Mouse (Mus musculus): Measurements from ENCODE around the gene Gpr1. TPM values are rescaled to one million over a fixed set of nuclear protein-coding genes. Genes with fewer than 3 reads are reported as not detected.
"Not testable (repeated sequence)": the region's sequence is repeated elsewhere in the genome, so short reads cannot be mapped to it uniquely, and the experiment has no call there.

Gene Gpr1
- polyA plus RNA-seq, 1 experiment from 2014 or later: 0.35 TPM

DNA sequence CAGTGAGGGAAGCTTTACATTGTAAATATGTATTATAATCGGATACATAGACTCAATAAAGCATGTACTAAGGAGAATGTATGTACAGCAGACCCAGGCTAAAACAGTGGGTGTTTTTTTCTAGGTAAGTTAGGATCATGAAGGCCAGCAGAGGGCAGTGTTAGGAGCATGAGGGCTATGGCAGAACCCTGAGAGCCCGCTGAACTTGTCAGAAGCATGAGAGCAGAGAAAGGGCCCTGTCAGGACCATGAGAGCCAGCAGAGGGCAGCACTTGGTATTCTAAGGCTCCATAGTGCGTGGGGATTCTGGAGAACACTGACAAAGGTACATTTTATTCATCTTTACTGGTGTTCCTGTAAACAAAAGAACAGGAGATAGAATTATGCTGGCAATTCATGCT is 33.3 kb downstream of the Gpr1 start:
- Histone ChIP-seq H3K9ac (ENCODE audit: low read length) (no peak overlapping the region), H3K36me3 (ENCODE audit: control insufficient read depth, insufficient read depth, low read length) (peaks cover 3% of the 10 kb centered on the region; the same call in 1 of the 2 replicates), H3K4me2 (ENCODE audit: low read depth, low read length, severe bottlenecking) (no peak overlapping the region), H3K4me3 (ENCODE audit: low read depth, low read length) (no peak overlapping the region), H3K27me3 (ENCODE audit: control insufficient read depth, insufficient read depth, low read length) (no peaks in the 10 kb centered on the region), H3K27ac (ENCODE audit: low read depth, low read length) (peak overlapping the region; percentile 41; the same call in 1 of the 2 replicates), H3K9me3 (ENCODE audit: control insufficient read depth, low read length) (no peaks in the 10 kb centered on the region), H3K4me1 (replicated peaks; ENCODE audit: control insufficient read depth, insufficient read depth, low read length) (peaks cover 8% of the 10 kb centered on the region)
- peak; percentile 82 for ATAC-seq (replicated peaks; ENCODE audit: low FRiP score)
- DNase-seq (ENCODE audit: low spot score): peak; percentile 94
- WGBS: 2% methylated on average over 3 of the region's 3 CpGs

DNA sequence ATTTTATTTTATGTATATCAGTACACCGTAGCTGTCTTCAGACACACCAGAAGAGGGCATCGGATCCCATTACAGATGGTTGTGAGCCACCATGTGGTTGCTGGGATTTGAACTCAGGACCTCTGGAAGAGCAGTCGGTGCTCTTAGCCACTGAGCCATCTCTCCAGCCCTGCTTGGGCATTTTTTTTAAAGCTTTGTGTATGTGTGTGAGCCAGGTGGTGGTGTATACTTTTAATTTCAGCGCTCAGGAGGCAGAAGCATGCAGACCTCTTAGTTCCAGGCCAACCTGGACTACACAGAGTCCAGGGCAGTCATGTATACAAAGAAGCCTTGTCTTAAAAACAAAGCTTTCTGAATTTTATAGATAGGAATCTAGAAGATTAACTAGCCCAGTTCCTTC is 33.8 kb downstream of the Gpr1 start:
- H3K4me3 ChIP-seq (ENCODE audit: low read depth, low read length); H3K27me3 ChIP-seq (ENCODE audit: control insufficient read depth, insufficient read depth, low read length); DNase-seq (ENCODE audit: low spot score); ATAC-seq (replicated peaks; ENCODE audit: low FRiP score); H3K9me3 ChIP-seq (ENCODE audit: control insufficient read depth, low read length); H3K9ac ChIP-seq (ENCODE audit: low read length); H3K4me2 ChIP-seq (ENCODE audit: low read depth, low read length, severe bottlenecking); H3K36me3 ChIP-seq (ENCODE audit: control insufficient read depth, insufficient read depth, low read length): not testable (repeated sequence)
- 60% methylated on average over 4 of the region's 4 CpGs for WGBS
- H3K4me1 ChIP-seq (replicated peaks; ENCODE audit: control insufficient read depth, insufficient read depth, low read length): peaks cover 12% of the 10 kb centered on the region
- H3K27ac ChIP-seq (ENCODE audit: low read depth, low read length): peak overlapping the region; percentile 41; the same call in 1 of the 2 replicates

DNA sequence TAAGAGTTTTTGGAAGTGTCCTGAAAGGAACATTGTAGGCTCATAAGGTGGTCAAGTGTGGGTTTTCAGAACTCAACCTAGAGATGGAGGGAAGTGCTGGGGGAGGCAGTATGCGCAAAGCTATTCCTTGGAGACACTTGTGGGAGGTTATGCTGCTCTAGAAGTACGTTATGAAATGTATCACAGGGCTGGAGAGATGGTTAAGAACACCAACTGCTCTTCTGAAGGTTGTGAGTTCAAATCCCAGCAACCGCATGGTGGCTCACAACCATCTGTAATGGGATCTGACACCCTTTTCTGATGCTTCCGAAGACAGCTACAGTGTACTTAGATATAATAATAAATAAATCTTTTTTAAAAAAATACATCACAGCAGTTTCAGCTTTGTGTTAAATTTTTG is 34.2 kb downstream of the Gpr1 start:
- Histone ChIP-seq H3K27ac (ENCODE audit: low read depth, low read length) (no peak overlapping the region), H3K27me3 (ENCODE audit: control insufficient read depth, insufficient read depth, low read length) (no peaks in the 10 kb centered on the region), H3K9ac (ENCODE audit: low read length) (no peak overlapping the region), H3K4me2 (ENCODE audit: low read depth, low read length, severe bottlenecking) (no peak overlapping the region), H3K9me3 (ENCODE audit: control insufficient read depth, low read length) (no peaks in the 10 kb centered on the region), H3K4me3 (ENCODE audit: low read depth, low read length) (no peak overlapping the region), H3K36me3 (ENCODE audit: control insufficient read depth, insufficient read depth, low read length) (peaks cover 3% of the 10 kb centered on the region; the same call in 1 of the 2 replicates), H3K4me1 (replicated peaks; ENCODE audit: control insufficient read depth, insufficient read depth, low read length) (peaks cover 14% of the 10 kb centered on the region)
- WGBS: 92% methylated on average over 4 of the region's 4 CpGs
- DNase-seq (ENCODE audit: low spot score) (no peak), ATAC-seq (replicated peaks; ENCODE audit: low FRiP score) (no peak)

DNA sequence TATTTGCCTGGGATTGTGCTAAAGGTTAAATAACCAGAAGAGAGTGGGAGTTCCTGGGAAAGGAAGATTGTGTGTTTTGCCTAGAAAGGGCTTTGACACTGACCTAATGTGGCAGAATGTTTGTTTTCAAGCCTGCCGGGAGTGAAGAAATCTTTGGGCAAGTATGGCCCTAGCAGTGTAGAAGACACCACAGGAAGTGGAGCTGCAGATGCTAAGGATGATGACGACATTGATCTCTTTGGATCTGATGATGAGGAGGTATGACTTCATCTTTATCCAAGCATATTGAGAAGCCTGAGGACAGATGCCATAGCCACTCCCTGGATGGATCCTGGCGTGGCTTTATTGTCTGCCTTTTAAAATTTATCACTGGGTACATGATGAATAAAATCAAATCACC is 36.0 kb downstream of the Gpr1 start:
- Histone ChIP-seq H3K9ac (ENCODE audit: low read length) (peak overlapping the region; percentile 86; the same call in 1 of the 2 replicates), H3K27me3 (ENCODE audit: control insufficient read depth, insufficient read depth, low read length) (no peaks in the 10 kb centered on the region), H3K36me3 (ENCODE audit: control insufficient read depth, insufficient read depth, low read length) (peaks cover 3% of the 10 kb centered on the region; the same call in 1 of the 2 replicates), H3K4me3 (ENCODE audit: low read depth, low read length) (peak overlapping the region; percentile 77; the same call in 1 of the 2 replicates), H3K4me2 (ENCODE audit: low read depth, low read length, severe bottlenecking) (peak overlapping the region; percentile 89; the same call in 1 of the 2 replicates), H3K4me1 (replicated peaks; ENCODE audit: control insufficient read depth, insufficient read depth, low read length) (peaks cover 14% of the 10 kb centered on the region), H3K9me3 (ENCODE audit: control insufficient read depth, low read length) (no peaks in the 10 kb centered on the region), H3K27ac (ENCODE audit: low read depth, low read length) (no peak overlapping the region)
- ATAC-seq (replicated peaks; ENCODE audit: low FRiP score) (no peak), DNase-seq (ENCODE audit: low spot score) (no peak)
- WGBS: 89% methylated on average over 3 of the region's 3 CpGs

DNA sequence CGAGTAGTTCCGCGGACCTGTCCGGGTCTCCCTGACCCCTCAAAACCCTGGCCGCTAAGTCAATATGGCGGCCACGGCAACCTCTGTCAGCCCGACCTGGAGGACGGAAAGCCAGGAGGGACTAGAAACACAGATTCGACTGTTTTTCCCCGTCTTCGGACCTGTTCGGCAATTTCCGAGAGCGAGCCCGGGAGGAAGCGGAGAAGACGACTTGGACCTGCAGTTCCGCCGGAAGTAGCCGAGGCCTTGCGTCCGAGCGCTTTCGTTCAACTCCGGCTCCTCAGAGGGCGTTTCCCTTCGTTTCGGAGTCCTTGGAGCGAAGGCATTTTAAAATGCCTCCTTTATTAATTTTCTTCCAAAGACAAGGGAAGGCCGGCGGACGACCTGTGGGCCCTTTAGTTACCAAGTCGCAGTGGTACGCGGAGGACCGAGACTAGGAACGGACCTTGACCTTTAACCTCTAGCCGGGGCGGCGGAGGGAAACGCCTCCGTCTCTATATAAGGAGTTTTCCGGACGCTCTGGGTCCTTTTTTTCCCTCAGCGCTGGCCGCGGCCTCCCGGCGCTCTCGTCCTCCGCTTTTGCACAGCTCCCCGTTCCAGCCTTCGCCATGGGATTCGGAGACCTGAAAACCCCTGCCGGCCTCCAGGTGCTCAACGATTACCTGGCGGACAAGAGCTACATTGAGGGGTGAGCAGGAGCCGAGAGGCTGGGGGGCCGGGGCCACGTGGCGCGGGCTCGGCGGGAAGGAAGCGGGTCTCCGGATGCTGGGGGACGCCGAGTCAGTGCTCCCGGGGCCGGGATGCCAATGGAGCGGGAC is 37.5 kb downstream of the Gpr1 start, which contains the start of the genes Eef1b2 and Ndufs1:
Gene Eef1b2 (plus strand): TSS at position 222 of the 818 bp plus-strand sequence.
Gene Ndufs1 (minus strand): TSS at position 230 of the 818 bp plus-strand sequence.
- H3K9ac ChIP-seq (ENCODE audit: low read length): peak within 1 kb of the TSS; percentile 86
- H3K4me3 ChIP-seq (ENCODE audit: low read depth, low read length): peak within 1 kb of the TSS; percentile 77
- ATAC-seq (replicated peaks; ENCODE audit: low FRiP score) (peak; percentile 89), DNase-seq (ENCODE audit: low spot score) (peak; percentile 96)
- peaks cover 14% of the 10 kb centered on the region for H3K4me1 ChIP-seq (replicated peaks; ENCODE audit: control insufficient read depth, insufficient read depth, low read length)
- H3K36me3 ChIP-seq (ENCODE audit: control insufficient read depth, insufficient read depth, low read length): peaks cover 3% of the 10 kb centered on the region; the same call in 1 of the 2 replicates
- no peaks in the 10 kb centered on the region for H3K27me3 ChIP-seq (ENCODE audit: control insufficient read depth, insufficient read depth, low read length)
- peak within 1 kb of the TSS; percentile 89 for H3K4me2 ChIP-seq (ENCODE audit: low read depth, low read length, severe bottlenecking)
- WGBS: under 1% methylated on average over 72 of the region's 72 CpGs
- H3K9me3 ChIP-seq (ENCODE audit: control insufficient read depth, low read length): no peaks in the 10 kb centered on the region
- H3K27ac ChIP-seq (ENCODE audit: low read depth, low read length): peak within 1 kb of the TSS; percentile 64; the same call in 1 of the 2 replicates

DNA sequence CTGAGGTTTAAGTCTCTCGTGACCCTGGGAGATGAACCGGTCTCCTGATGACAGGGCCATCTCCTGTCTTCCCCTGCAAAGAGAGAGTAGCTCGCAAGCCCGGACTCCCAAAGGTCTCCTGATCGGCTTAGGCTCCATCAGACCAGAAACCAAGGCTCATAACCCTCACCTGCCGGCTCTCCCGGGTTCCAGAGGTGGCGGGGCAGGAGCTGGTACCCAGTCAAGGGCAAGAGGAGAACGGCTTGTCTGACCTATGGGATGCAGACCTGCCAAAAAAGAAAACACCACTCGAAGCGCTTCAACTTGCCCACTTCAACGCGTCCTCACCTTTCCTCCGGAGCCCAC is 38.1 kb downstream of the Gpr1 start:
- under 1% methylated on average over 14 of the region's 14 CpGs for WGBS
- H3K4me3 ChIP-seq (ENCODE audit: low read depth, low read length): peak overlapping the region; percentile 77
- no peak for DNase-seq (ENCODE audit: low spot score)
- H3K9ac ChIP-seq (ENCODE audit: low read length): peak overlapping the region; percentile 86
- no peaks in the 10 kb centered on the region for H3K9me3 ChIP-seq (ENCODE audit: control insufficient read depth, low read length)
- no peak; the same call in none of the 2 replicates for ATAC-seq (replicated peaks; ENCODE audit: low FRiP score)
- H3K4me2 ChIP-seq (ENCODE audit: low read depth, low read length, severe bottlenecking): peak overlapping the region; percentile 89
- peaks cover 14% of the 10 kb centered on the region for H3K4me1 ChIP-seq (replicated peaks; ENCODE audit: control insufficient read depth, insufficient read depth, low read length)
- H3K36me3 ChIP-seq (ENCODE audit: control insufficient read depth, insufficient read depth, low read length): peaks cover 3% of the 10 kb centered on the region; the same call in 1 of the 2 replicates
- peak overlapping the region; percentile 64; the same call in 1 of the 2 replicates for H3K27ac ChIP-seq (ENCODE audit: low read depth, low read length)
- H3K27me3 ChIP-seq (ENCODE audit: control insufficient read depth, insufficient read depth, low read length): no peaks in the 10 kb centered on the region

DNA sequence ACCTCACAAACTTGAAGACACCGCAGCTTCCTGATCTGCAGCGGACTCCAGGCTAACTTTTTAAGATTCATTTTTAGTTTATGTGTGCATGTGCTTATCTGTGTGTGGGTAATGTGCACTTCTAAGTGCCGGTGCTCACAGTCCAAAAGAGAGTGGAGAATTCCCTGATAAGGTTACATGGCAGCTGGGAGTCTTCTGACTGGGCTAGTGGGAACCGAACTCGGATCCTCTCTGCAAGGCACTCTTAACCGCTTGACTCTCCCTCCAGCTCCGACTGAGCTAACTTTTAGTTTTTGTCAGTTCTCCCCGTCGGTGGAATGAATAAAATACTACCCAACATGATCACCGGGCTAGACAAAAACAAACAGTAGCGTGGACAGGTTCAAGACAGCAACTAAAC is 38.5 kb downstream of the Gpr1 start:
- peaks cover 3% of the 10 kb centered on the region; the same call in 1 of the 2 replicates for H3K36me3 ChIP-seq (ENCODE audit: control insufficient read depth, insufficient read depth, low read length)
- H3K27me3 ChIP-seq (ENCODE audit: control insufficient read depth, insufficient read depth, low read length): no peaks in the 10 kb centered on the region
- no peak for ATAC-seq (replicated peaks; ENCODE audit: low FRiP score)
- H3K4me1 ChIP-seq (replicated peaks; ENCODE audit: control insufficient read depth, insufficient read depth, low read length): peaks cover 14% of the 10 kb centered on the region
- H3K9me3 ChIP-seq (ENCODE audit: control insufficient read depth, low read length): no peaks in the 10 kb centered on the region
- H3K27ac ChIP-seq (ENCODE audit: low read depth, low read length): no peak overlapping the region
- WGBS: 12% methylated on average over 11 of the region's 11 CpGs
- peak overlapping the region; percentile 86 for H3K9ac ChIP-seq (ENCODE audit: low read length)
- H3K4me2 ChIP-seq (ENCODE audit: low read depth, low read length, severe bottlenecking): peak overlapping the region; percentile 89
- peak overlapping the region; percentile 77 for H3K4me3 ChIP-seq (ENCODE audit: low read depth, low read length)
- DNase-seq (ENCODE audit: low spot score): no peak

DNA sequence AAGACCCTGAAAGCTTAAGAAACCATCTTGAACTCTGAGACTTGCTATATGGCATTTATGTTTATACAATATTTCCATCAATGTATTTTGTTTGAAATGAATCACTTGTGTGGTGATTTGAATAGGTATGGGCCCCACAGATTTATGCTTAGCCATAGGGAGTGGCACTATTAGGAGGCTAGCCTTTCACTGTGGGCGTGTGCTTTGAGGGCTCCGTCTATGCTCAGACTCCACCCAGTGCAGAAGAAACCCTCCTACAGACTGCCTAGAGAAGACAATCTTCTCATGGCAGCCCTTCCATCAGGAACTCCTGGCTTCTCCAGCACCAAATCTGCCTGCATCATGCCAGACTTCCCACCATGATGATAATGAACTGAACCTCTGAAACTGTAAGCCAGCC is 45.7 kb downstream of the Gpr1 start:
- Histone ChIP-seq H3K4me3 (ENCODE audit: low read depth, low read length) (no peak overlapping the region), H3K27me3 (ENCODE audit: control insufficient read depth, insufficient read depth, low read length) (no peaks in the 10 kb centered on the region), H3K9me3 (ENCODE audit: control insufficient read depth, low read length) (no peaks in the 10 kb centered on the region), H3K4me2 (ENCODE audit: low read depth, low read length, severe bottlenecking) (no peak overlapping the region), H3K36me3 (ENCODE audit: control insufficient read depth, insufficient read depth, low read length) (peaks cover 11% of the 10 kb centered on the region; the same call in 1 of the 2 replicates), H3K4me1 (replicated peaks; ENCODE audit: control insufficient read depth, insufficient read depth, low read length) (no peaks in the 10 kb centered on the region), H3K27ac (ENCODE audit: low read depth, low read length) (no peak overlapping the region), H3K9ac (ENCODE audit: low read length) (no peak overlapping the region)
- no peak for DNase-seq (ENCODE audit: low spot score)
- ATAC-seq (replicated peaks; ENCODE audit: low FRiP score): no peak
- WGBS: 90% methylated on average over 2 of the region's 2 CpGs
